Mouse (Mus musculus) regulatory T cell (primary cell): ENCODE results near the gene Slc17a2.

Experiments used
- in situ Hi-C: fragments of 300-600 bp; cut with MboI, MseI; formaldehyde crosslinking; loops from one replicate; pipeline ENCODE4 v1.15.1; 2025; ENCODE audit warnings: high pct_unique_total_duplicates

The Slc17a2 gene

DNA sequence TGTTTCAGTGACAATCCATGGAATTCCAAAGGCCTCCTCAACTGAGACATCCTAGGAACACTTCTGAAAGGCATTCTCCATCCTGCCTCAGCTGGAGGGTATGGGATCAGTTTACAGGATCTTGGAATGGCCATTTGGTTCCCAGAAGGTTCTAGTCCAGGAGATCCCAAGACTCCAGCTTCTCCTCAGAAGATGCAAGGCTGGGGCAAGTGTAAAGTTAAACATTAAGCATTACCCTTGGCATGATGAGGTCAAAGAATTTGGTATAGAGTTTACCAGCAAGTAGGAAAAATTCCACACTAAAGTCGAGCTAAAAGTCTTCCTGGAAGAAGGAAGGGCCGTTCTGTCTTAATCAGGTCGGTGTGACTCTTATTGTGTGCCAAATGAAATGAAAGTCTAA, 63.2 kb downstream of the Slc17a2 start:
- in situ Hi-C loops, result no loop called here

GRCm38 (mm10) chr13:23873141-23873540, 66.3 kb downstream of the Slc17a2 start:
- in situ Hi-C loops, result no loop called here
